Mouse (Mus musculus) liver, embryonic 14.5 days (tissue): ENCODE measurements around the gene Glul.

ENCODE experiments used
- CTCF ChIP-seq: IDR thresholded peaks from 2 replicates; pipeline ENCODE4 v1.5.1; 2016; ENCODE audit warnings: antibody characterized with exemption, low read depth, control low read depth
- EP300 ChIP-seq: IDR thresholded peaks from 2 replicates; pipeline ENCODE4 v1.6.1; 2016; ENCODE audit warnings: antibody characterized with exemption, low read depth

DNA sequence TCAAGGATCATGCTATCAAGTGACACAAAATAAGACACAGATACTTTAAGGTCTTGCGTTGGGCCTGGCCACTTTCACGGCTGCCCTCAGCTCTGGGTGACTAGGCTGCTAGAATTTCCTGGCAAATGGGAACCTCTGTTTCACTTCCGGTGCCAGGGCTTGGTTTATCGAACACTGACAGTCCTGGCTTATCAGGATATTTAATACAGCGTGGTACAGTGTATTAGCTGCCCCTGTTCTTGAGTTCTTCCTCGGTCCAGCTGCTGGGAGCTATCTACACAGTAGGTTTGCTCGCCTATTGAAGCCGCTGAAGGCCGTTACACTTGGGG lies 10.2 kb downstream of the Glul start:
- TF ChIP-seq CTCF: no peak
- 0 out of 2 replicates have a peak, but pooled peaks have one; percentile 5 for TF ChIP-seq EP300
